Mouse (Mus musculus) stomach, embryonic 16.5 days (tissue): ENCODE results near the gene Trim47. TPM values are rescaled to one million over a fixed set of nuclear protein-coding genes. Genes with fewer than 3 reads are reported as not detected.

Experiments
- ATAC-seq: fragments of 200-750 bp; cut with Nextera tagmentation; 2 replicates; pipeline ENCODE4 v1.8.0; 2017; ENCODE audit warnings: moderate number of reproducible peaks, moderate TSS enrichment; ENCODE audit not compliant: insufficient read depth, low FRiP score
- H3K27ac ChIP-seq: fragments of 300-500 bp; sonication (generic); 2 replicates; pipeline ENCODE4 v1.5.1; 2014; ENCODE audit warnings: low read length
- H3K27me3 ChIP-seq: fragments of 300-500 bp; sonication (generic); 2 replicates; pipeline ENCODE4 v1.6.1; 2014; ENCODE audit warnings: low read length, control low read depth, mixed read lengths; ENCODE audit not compliant: control insufficient read depth, insufficient read depth
- H3K36me3 ChIP-seq: fragments of 300-500 bp; sonication (generic); 2 replicates; pipeline ENCODE4 v1.6.1; 2014; ENCODE audit warnings: low read length; ENCODE audit not compliant: control insufficient read depth, insufficient read depth
- H3K4me1 ChIP-seq: fragments of 300-500 bp; sonication (generic); 2 replicates; pipeline ENCODE4 v1.6.1; 2014; ENCODE audit warnings: low read length, control low read depth, mixed read lengths; ENCODE audit not compliant: control insufficient read depth, insufficient read depth
- H3K4me2 ChIP-seq: fragments of 300-500 bp; sonication (generic); 2 replicates; pipeline ENCODE4 v1.6.1; 2014; ENCODE audit warnings: low read depth, low read length, mixed read lengths
- H3K4me3 ChIP-seq: fragments of 300-500 bp; sonication (generic); replicated peaks from 2 replicates; pipeline ENCODE4 v1.5.1; 2014; ENCODE audit warnings: mild to moderate bottlenecking, low read length
- H3K9ac ChIP-seq: fragments of 300-500 bp; sonication (generic); 2 replicates; pipeline ENCODE4 v1.6.1; 2014; ENCODE audit warnings: low read length
- H3K9me3 ChIP-seq: fragments of 300-500 bp; sonication (generic); replicated peaks from 2 replicates; pipeline ENCODE4 v1.6.1; 2016; ENCODE audit warnings: low read length, control low read depth; ENCODE audit not compliant: control insufficient read depth
- WGBS: fragments of 180-500 bp; shearing (Covaris S2); extraction: QIAGEN DNeasy Blood & Tissue Kit; methylation state at CpG from one replicate; pipeline ENCODE4 v1.1.7; 2014; 5-methylcytosine and 5-hydroxymethylcytosine counted together
- polyA plus RNA-seq: library from polyadenylated mRNA; unstranded; fragments of >200 nt; fragmentation: Nextera tagmentation; extraction: Ambion mirVana; gene quantifications from 2 replicates; pipeline ENCODE4 v1.2.1, GENCODE M21; 2015

The Trim47 gene
- polyA plus RNA-seq, 1 experiment from 2014 or later, result 22.7 TPM

GRCm38 (mm10) chr11:116142211-116142991 lies 15.4 kb upstream of the Trim47 start:
- no peak overlapping the region for H3K27ac ChIP-seq
- 73% methylated on average over 10 of the region's 10 CpGs for WGBS
- no peaks in the 10 kb centered on the region for H3K27me3 ChIP-seq
- 0 out of 2 replicates have a peak, but pooled peaks cover 9% of the 10 kb centered on the region for H3K36me3 ChIP-seq
- no peak overlapping the region for H3K4me2 ChIP-seq
- H3K4me3 ChIP-seq, result no peak overlapping the region
- no peaks in the 10 kb centered on the region for H3K9me3 ChIP-seq
- no peak for ATAC-seq
- H3K4me1 ChIP-seq, result peaks cover 16% of the 10 kb centered on the region; the same call in 1 of the 2 replicates
- H3K9ac ChIP-seq, result no peak overlapping the region

GRCm38 (mm10) chr11:116138468-116139138 lies 11.6 kb upstream of the Trim47 start, which contains the start of gene Mrpl38:
TSS of gene Mrpl38 (minus strand) at chr11:116138868.
- Histone ChIP-seq H3K9ac (peak within 1 kb of the TSS; percentile 72), H3K4me3 (peak within 1 kb of the TSS; percentile 65), H3K36me3 (0 out of 2 replicates have a peak, but pooled peaks cover 6% of the 10 kb centered on the region), H3K9me3 (no peaks in the 10 kb centered on the region), H3K4me1 (peaks cover 13% of the 10 kb centered on the region; the same call in 1 of the 2 replicates), H3K4me2 (peak within 1 kb of the TSS; percentile 71), H3K27me3 (no peaks in the 10 kb centered on the region), H3K27ac (peak within 1 kb of the TSS; percentile 25)
- peak; percentile 96 for ATAC-seq
- WGBS, result under 1% methylated on average over 60 of the region's 60 CpGs

GRCm38 (mm10) chr11:116138096-116138467 lies 11.1 kb upstream of the Trim47 start:
- under 1% methylated on average over 20 of the region's 20 CpGs for WGBS
- H3K9me3 ChIP-seq, result no peaks in the 10 kb centered on the region
- 0 out of 2 replicates have a peak, but pooled peaks cover 3% of the 10 kb centered on the region for H3K36me3 ChIP-seq
- ATAC-seq, result no peak
- peak overlapping the region; percentile 71 for H3K4me2 ChIP-seq
- peak overlapping the region; percentile 72 for H3K9ac ChIP-seq
- peak overlapping the region; percentile 25; the same call in 1 of the 2 replicates for H3K27ac ChIP-seq
- peak overlapping the region; percentile 65 for H3K4me3 ChIP-seq
- H3K4me1 ChIP-seq, result peaks cover 13% of the 10 kb centered on the region; the same call in 1 of the 2 replicates
- H3K27me3 ChIP-seq, result no peaks in the 10 kb centered on the region

- 82% methylated on average over 10 of the region's 10 CpGs for WGBS
These were observed 7.2 kb upstream of the Trim47 start for GRCm38 (mm10) chr11:116134171-116134570.

GRCm38 (mm10) chr11:116133497-116133896 lies 6.5 kb upstream of the Trim47 start:
- Histone ChIP-seq H3K9ac (no peak overlapping the region), H3K4me1 (peaks cover 30% of the 10 kb centered on the region), H3K27me3 (no peaks in the 10 kb centered on the region), H3K9me3 (no peaks in the 10 kb centered on the region), H3K27ac (no peak overlapping the region), H3K4me3 (no peak overlapping the region), H3K4me2 (no peak overlapping the region), H3K36me3 (0 out of 2 replicates have a peak, but pooled peaks cover 3% of the 10 kb centered on the region)
- WGBS, result 68% methylated on average over 5 of the region's 5 CpGs
- ATAC-seq, result no peak

More at GRCm38 (mm10) chr11:116134171-116134570, 7.2 kb upstream of the Trim47 start:
- peaks cover 30% of the 10 kb centered on the region for H3K4me1 ChIP-seq
- no peak overlapping the region for H3K4me2 ChIP-seq
- no peak overlapping the region for H3K9ac ChIP-seq
- no peak overlapping the region for H3K4me3 ChIP-seq
- no peak overlapping the region for H3K27ac ChIP-seq
- H3K36me3 ChIP-seq, result 0 out of 2 replicates have a peak, but pooled peaks cover 3% of the 10 kb centered on the region
- H3K9me3 ChIP-seq, result no peaks in the 10 kb centered on the region
- no peak for ATAC-seq
- no peaks in the 10 kb centered on the region for H3K27me3 ChIP-seq

- Histone ChIP-seq H3K36me3 (0 out of 2 replicates have a peak, but pooled peaks cover 3% of the 10 kb centered on the region), H3K4me3 (no peak overlapping the region), H3K9ac (no peak overlapping the region), H3K4me1 (peaks cover 33% of the 10 kb centered on the region), H3K4me2 (no peak overlapping the region), H3K9me3 (no peaks in the 10 kb centered on the region), H3K27me3 (no peaks in the 10 kb centered on the region), H3K27ac (no peak overlapping the region)
- WGBS, result 80% methylated on average over 16 of the region's 16 CpGs
- ATAC-seq, result no peak
These were observed 5.6 kb upstream of the Trim47 start for GRCm38 (mm10) chr11:116132366-116133333.

DNA sequence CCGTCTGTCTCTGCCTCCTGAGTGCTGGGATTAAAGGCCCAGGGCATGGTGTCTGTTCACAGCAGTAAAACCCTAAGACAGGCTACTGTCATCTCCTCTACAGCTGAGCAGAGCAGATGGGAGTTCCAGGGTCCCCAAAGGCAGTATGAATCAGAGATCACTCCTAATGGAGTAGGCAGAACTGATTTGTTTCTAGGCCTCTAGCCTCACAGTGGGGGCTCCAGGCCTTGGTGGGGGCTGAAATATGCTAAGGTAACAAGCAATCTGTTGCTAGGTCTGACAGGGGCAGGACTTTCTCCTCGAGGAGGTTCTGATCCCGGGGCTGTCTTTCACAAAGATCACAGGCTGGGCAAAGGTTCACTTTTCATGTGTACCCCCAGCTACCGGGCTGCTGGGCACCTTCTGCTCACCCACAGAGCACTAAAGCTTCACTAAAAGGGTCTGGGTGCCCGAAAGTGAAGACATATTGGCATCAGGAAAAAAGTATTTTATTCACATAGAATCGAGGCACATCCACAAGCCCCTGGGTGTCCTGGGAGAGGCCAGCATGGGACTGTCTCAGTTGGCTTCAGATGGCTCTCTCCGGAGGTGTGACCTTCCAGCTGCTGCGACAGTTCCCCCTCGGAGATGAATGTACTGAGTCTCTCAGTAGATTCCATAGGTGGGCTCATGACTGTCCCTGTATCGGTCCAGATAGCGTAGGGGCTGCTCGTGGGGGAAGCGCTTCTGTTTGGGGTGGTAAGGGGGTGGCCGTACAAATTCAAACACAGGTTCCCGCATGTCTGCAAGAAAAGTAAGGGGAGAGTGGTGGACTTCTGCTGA lies 4.5 kb upstream of the Trim47 start:
- peaks cover 4% of the 10 kb centered on the region; the same call in 1 of the 2 replicates for H3K36me3 ChIP-seq
- peak overlapping the region; percentile 99 for H3K27ac ChIP-seq
- no peaks in the 10 kb centered on the region for H3K27me3 ChIP-seq
- H3K9me3 ChIP-seq, result no peaks in the 10 kb centered on the region
- 75% methylated on average over 15 of the region's 15 CpGs for WGBS
- H3K4me1 ChIP-seq, result peaks cover 40% of the 10 kb centered on the region
- peak overlapping the region; percentile 89 for H3K9ac ChIP-seq
- 0 out of 2 replicates have a peak, but pooled peaks have one; percentile 0 for ATAC-seq
- peak overlapping the region; percentile 58 for H3K4me2 ChIP-seq
- peak overlapping the region; percentile 70 for H3K4me3 ChIP-seq
